Mouse (Mus musculus): ENCODE results near the gene Gm20736.

Gene Gm20736

GRCm38 (mm10) chrY:65377390-65377789 lies at the start of gene Gm20736:
TSS of gene Gm20736 (plus strand) at chrY:65377690.
- no CpG with 5 or more reads among the region's 5 CpGs for WGBS

All from cerebral cortex, adult 2 months (tissue).